ENCODE assay signal across 19 mouse cellular contexts in the genomic region with DNA sequence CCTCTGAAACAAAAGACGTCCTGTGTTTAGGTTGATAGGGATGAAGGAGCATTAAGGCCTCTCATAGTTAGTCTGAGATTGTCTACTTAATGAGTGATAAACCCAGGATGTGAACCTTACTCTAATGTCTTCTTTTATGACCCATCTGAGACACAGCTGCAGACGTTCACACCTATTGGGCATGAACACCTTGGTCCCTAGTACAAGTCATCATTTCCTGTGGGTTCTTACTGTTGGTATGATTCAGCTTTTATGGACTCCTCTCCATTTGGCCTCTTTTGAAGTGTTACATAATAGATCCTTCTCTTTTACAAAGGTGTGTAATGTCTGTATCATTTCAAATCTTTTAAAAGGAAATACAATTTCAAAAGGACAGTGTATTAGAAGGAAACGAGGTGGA.
"Had no signal": no experiment of that assay in that cellular context is flagged by ENCODE, and none has a peak within 500 bp of the region (broad histone marks: within the 10 kb centered on the region; RNA-seq: fewer than 3 reads in every experiment).

No protein-coding gene starts in this region.

- DNase-seq: kidney, adult 18-20 months; kidney, adult 9 months; kidney, postnatal 14 days; kidney, postnatal 4 days; liver; lung, adult 18-20 months; lung, postnatal 10 days; lung, postnatal 36 days; midbrain, embryonic 14.5 days; thymus, adult 2 months; thymus, postnatal 25 days had no signal

- H3K9me3 ChIP-seq: limb, embryonic 10.5 days; limb, embryonic 13.5 days; liver, embryonic 12.5 days; liver, embryonic 15.5 days; lung, embryonic 15.5 days; neural tube, embryonic 12.5 days; neural tube, embryonic 15.5 days had no signal

- H3K27me3 ChIP-seq: limb, embryonic 13.5 days; liver, embryonic 12.5 days; liver, embryonic 15.5 days; lung, embryonic 15.5 days; neural tube, embryonic 12.5 days; neural tube, embryonic 15.5 days had no signal

- H3K4me3 ChIP-seq: limb, embryonic 10.5 days; limb, embryonic 13.5 days; liver, embryonic 12.5 days; liver, embryonic 15.5 days; lung, embryonic 15.5 days; neural tube, embryonic 12.5 days; neural tube, embryonic 15.5 days had no signal

- H3K4me2 ChIP-seq: limb, embryonic 13.5 days; liver, embryonic 12.5 days; liver, embryonic 15.5 days; lung, embryonic 15.5 days; midbrain, embryonic 11.5 days; neural tube, embryonic 12.5 days; neural tube, embryonic 15.5 days had no signal

- H3K9ac ChIP-seq: limb, embryonic 13.5 days; liver, embryonic 12.5 days; liver, embryonic 15.5 days; lung, embryonic 15.5 days; neural tube, embryonic 12.5 days; neural tube, embryonic 15.5 days had no signal

- H3K36me3 ChIP-seq: limb, embryonic 10.5 days; limb, embryonic 13.5 days; liver, embryonic 12.5 days; liver, embryonic 15.5 days; lung, embryonic 15.5 days; neural tube, embryonic 12.5 days; neural tube, embryonic 15.5 days had no signal

- H3K4me1 ChIP-seq: limb, embryonic 10.5 days; limb, embryonic 13.5 days; liver, embryonic 12.5 days; liver, embryonic 15.5 days; lung, embryonic 15.5 days; neural tube, embryonic 12.5 days; neural tube, embryonic 15.5 days had no signal

- ATAC-seq: liver, embryonic 12.5 days had no signal

- H3K27ac ChIP-seq: limb, embryonic 10.5 days; limb, embryonic 13.5 days; liver, embryonic 12.5 days; liver, embryonic 15.5 days; lung, embryonic 15.5 days; neural tube, embryonic 12.5 days; neural tube, embryonic 15.5 days had no signal
